Mouse (Mus musculus) MEL (cell line): Measurements from ENCODE around the gene Plekha7. TPM values are rescaled to one million over a fixed set of nuclear protein-coding genes. Genes with fewer than 3 reads are reported as not detected.

Experiments used
- DNase-seq: peaks from one replicate; pipeline ENCODE4 v3.0.0; 2011; ENCODE audit warnings: low read depth, low spot score
- H3K27ac ChIP-seq: 2 replicates; pipeline ENCODE4 v1.5.1; 2012; ENCODE audit warnings: low read depth, mild to moderate bottlenecking, control low read depth, low read length, moderate library complexity; ENCODE audit not compliant: control insufficient read depth
- H3K27me3 ChIP-seq, 2 experiments: fragments of 150-350 bp in 1 of 2; sonication (generic) in 1 of 2; 2 replicates each; pipeline ENCODE4 v1.6.1; 2012; ENCODE audit warnings: low read length in 2 of 2, mild to moderate bottlenecking in 2 of 2, improper control_type of control experiment in 1 of 2, moderate library complexity in 1 of 2; ENCODE audit not compliant: insufficient read depth in 2 of 2, control insufficient read depth in 1 of 2
- H3K36me3 ChIP-seq, 2 experiments: 2 replicates each; pipeline ENCODE4 v1.6.1; 2012 to 2014; ENCODE audit warnings: low read length in 2 of 2, improper control_type of control experiment in 1 of 2, inconsistent platforms in 1 of 2, mild to moderate bottlenecking in 1 of 2; ENCODE audit not compliant: insufficient read depth in 2 of 2, control insufficient read depth in 1 of 2
- H3K4me1 ChIP-seq, 2 experiments: fragments of 150-350 bp in 1 of 2; sonication (generic) in 1 of 2; 2 replicates each; pipeline ENCODE4 v1.6.1; 2012; ENCODE audit warnings: low read length in 2 of 2, improper control_type of control experiment in 1 of 2, mild to moderate bottlenecking in 1 of 2; ENCODE audit not compliant: insufficient read depth in 2 of 2, control insufficient read depth in 1 of 2
- H3K4me3 ChIP-seq, 2 experiments: fragments of 150-350 bp in 1 of 2; sonication (generic) in 1 of 2; 2 replicates each; pipeline ENCODE4 v1.5.1; 2012; ENCODE audit warnings: low read depth in 2 of 2, low read length in 2 of 2, mild to moderate bottlenecking in 2 of 2, moderate library complexity in 2 of 2, control low read depth in 1 of 2, improper control_type of control experiment in 1 of 2; ENCODE audit not compliant: control insufficient read depth in 1 of 2, insufficient read depth in 1 of 2
- H3K79me2 ChIP-seq: 2 replicates; pipeline ENCODE4 v1.6.1; 2012; ENCODE audit warnings: mild to moderate bottlenecking, low read length, moderate library complexity; ENCODE audit not compliant: control insufficient read depth, poor library complexity, insufficient read depth
- H3K9ac ChIP-seq: 2 replicates; pipeline ENCODE4 v1.6.1; 2012; ENCODE audit warnings: low read depth, mild to moderate bottlenecking, control low read depth, low read length, moderate library complexity; ENCODE audit not compliant: control insufficient read depth, poor library complexity, severe bottlenecking
- H3K9me3 ChIP-seq: fragments of 150-350 bp; sonication (generic); replicated peaks from 2 replicates; pipeline ENCODE4 v1.6.1; 2012; ENCODE audit warnings: mild to moderate bottlenecking, low read length, improper control_type of control experiment, moderate library complexity; ENCODE audit not compliant: insufficient read depth
- BHLHE40 ChIP-seq: IDR thresholded peaks from 2 replicates; pipeline ENCODE4 v1.6.1; 2012; ENCODE audit warnings: low read depth, mild to moderate bottlenecking, inconsistent platforms, low read length, improper control_type of control experiment, borderline replicate concordance
- CTCF ChIP-seq, 3 experiments: IDR thresholded peaks in 2 of 3; conservative IDR thresholded peaks in 1 of 3; 2 replicates each; pipeline ENCODE4 v1.5.1; 2011 to 2012; ENCODE audit warnings: low read length in 3 of 3, low read depth in 2 of 3, mild to moderate bottlenecking in 2 of 3, improper control_type of control experiment in 1 of 3, inconsistent platforms in 1 of 3, mixed read lengths in 1 of 3, moderate library complexity in 1 of 3; ENCODE audit not compliant: control insufficient read depth in 1 of 3, insufficient read depth in 1 of 3, poor library complexity in 1 of 3, severe bottlenecking in 1 of 3
- ELF1 ChIP-seq: IDR thresholded peaks from 2 replicates; pipeline ENCODE4 v1.6.1; 2014; ENCODE audit warnings: low read depth, mild to moderate bottlenecking, inconsistent platforms, low read length, improper control_type of control experiment, moderate library complexity
- EP300 ChIP-seq, 2 experiments: IDR thresholded peaks; 2 replicates each; pipeline ENCODE4 v1.6.1; 2011; ENCODE audit warnings: improper control_type of control experiment in 2 of 2, low read length in 2 of 2, low read depth in 1 of 2, mild to moderate bottlenecking in 1 of 2
- ETS1 ChIP-seq: IDR thresholded peaks from 2 replicates; pipeline ENCODE4 v1.6.1; 2012; ENCODE audit warnings: low read depth, mild to moderate bottlenecking, inconsistent platforms, low read length, improper control_type of control experiment, moderate library complexity
- GABPA ChIP-seq: IDR thresholded peaks from 2 replicates; pipeline ENCODE4 v1.6.1; 2012; ENCODE audit warnings: low read depth, mild to moderate bottlenecking, inconsistent platforms, low read length, improper control_type of control experiment, moderate library complexity
- GATA1 ChIP-seq: IDR thresholded peaks from 2 replicates; pipeline ENCODE4 v1.6.1; 2011; ENCODE audit warnings: low read depth, low read length, improper control_type of control experiment
- HCFC1 ChIP-seq: IDR thresholded peaks from 2 replicates; pipeline ENCODE4 v1.6.1; 2012; ENCODE audit warnings: low read depth, mild to moderate bottlenecking, inconsistent platforms, low read length, improper control_type of control experiment, moderate library complexity
- MAFK ChIP-seq: IDR thresholded peaks from 2 replicates; pipeline ENCODE4 v1.6.1; 2011; ENCODE audit warnings: low read depth, mild to moderate bottlenecking, low read length, improper control_type of control experiment, borderline replicate concordance
- MAX ChIP-seq: IDR thresholded peaks from 2 replicates; pipeline ENCODE4 v1.6.1; 2011; ENCODE audit warnings: low read length, improper control_type of control experiment
- MXI1 ChIP-seq: IDR thresholded peaks from 2 replicates; pipeline ENCODE4 v1.6.1; 2011; ENCODE audit warnings: mild to moderate bottlenecking, low read depth, low read length, improper control_type of control experiment
- MYC ChIP-seq: IDR thresholded peaks from 2 replicates; pipeline ENCODE4 v1.6.1; 2011; ENCODE audit warnings: low read depth, mild to moderate bottlenecking, low read length, improper control_type of control experiment, moderate library complexity
- NELFE ChIP-seq: IDR thresholded peaks from 2 replicates; pipeline ENCODE4 v1.6.1; 2011; ENCODE audit warnings: low read depth, low read length, improper control_type of control experiment
- POLR2A ChIP-seq, 2 experiments: IDR thresholded peaks; 2 replicates each; pipeline ENCODE4 v1.6.1; 2011 to 2012; ENCODE audit warnings: low read length in 2 of 2, mild to moderate bottlenecking in 2 of 2, control low read depth in 1 of 2, improper control_type of control experiment in 1 of 2, low read depth in 1 of 2, moderate library complexity in 1 of 2; ENCODE audit not compliant: control insufficient read depth in 1 of 2, insufficient read depth in 1 of 2, poor library complexity in 1 of 2
- POLR2AphosphoS2 ChIP-seq: IDR thresholded peaks from 2 replicates; pipeline ENCODE4 v1.6.1; 2011; ENCODE audit warnings: low read length, improper control_type of control experiment
- POLR2AphosphoS5 ChIP-seq: IDR thresholded peaks from 2 replicates; pipeline ENCODE4 v1.6.1; 2012; ENCODE audit warnings: low read depth, borderline replicate concordance, mild to moderate bottlenecking, inconsistent platforms, low read length, moderate library complexity, mixed read lengths
- RAD21 ChIP-seq: IDR thresholded peaks from 2 replicates; pipeline ENCODE4 v1.6.1; 2011; ENCODE audit warnings: mild to moderate bottlenecking, low read depth, low read length, improper control_type of control experiment
- SIN3A ChIP-seq: IDR thresholded peaks from 2 replicates; pipeline ENCODE4 v1.6.1; 2012; ENCODE audit warnings: low read length, improper control_type of control experiment, inconsistent platforms
- SMC3 ChIP-seq: IDR thresholded peaks from 2 replicates; pipeline ENCODE4 v1.6.1; 2011; ENCODE audit warnings: low read depth, low read length, improper control_type of control experiment
- TAL1 ChIP-seq: IDR thresholded peaks from 2 replicates; pipeline ENCODE4 v1.6.1; 2012; ENCODE audit warnings: mild to moderate bottlenecking, inconsistent platforms, low read length, moderate library complexity, mixed read lengths
- TCF12 ChIP-seq: IDR thresholded peaks from 2 replicates; pipeline ENCODE4 v1.6.1; 2014; ENCODE audit warnings: low read depth, mild to moderate bottlenecking, inconsistent platforms, low read length, improper control_type of control experiment, moderate library complexity
- UBTF ChIP-seq: IDR thresholded peaks from 2 replicates; pipeline ENCODE4 v1.6.1; 2012; ENCODE audit warnings: low read depth, mild to moderate bottlenecking, inconsistent platforms, low read length, improper control_type of control experiment, moderate library complexity, borderline replicate concordance; ENCODE audit not compliant: insufficient read depth
- ZC3H11A ChIP-seq: IDR thresholded peaks from 2 replicates; pipeline ENCODE4 v1.6.1; 2012; ENCODE audit warnings: low read depth, mild to moderate bottlenecking, inconsistent platforms, low read length, improper control_type of control experiment
- ZKSCAN1 ChIP-seq: IDR thresholded peaks from 2 replicates; pipeline ENCODE4 v1.6.1; 2012; ENCODE audit warnings: low read depth, mild to moderate bottlenecking, inconsistent platforms, low read length, improper control_type of control experiment, moderate library complexity
- polyA plus RNA-seq, 2 experiments: library from polyadenylated mRNA; stranded (reverse) in 1 of 2; unstranded in 1 of 2; fragments of >175 nt in 1 of 2; fragments of >200 nt in 1 of 2; gene quantifications; 2 replicates each; pipeline versions ENCODE4 v1.2.1 to v1.2.4; 2012; ENCODE audit warnings: low replicate concordance in 2 of 2, low read depth in 1 of 2; ENCODE audit not compliant: insufficient read length in 2 of 2, insufficient read depth in 1 of 2, missing spikeins in 1 of 2
- total RNA-seq: library from RNA; depleted of rRNA; stranded (reverse); fragments of 300-350 nt; gene quantifications from 2 replicates; pipeline ENCODE4 v1.2.3, GENCODE M21; 2012

The Plekha7 gene
- total and polyA plus RNA-seq, 3 experiments = 4.4 to 14.5 TPM; not detected in 1

GRCm38 (mm10) chr7:116255664-116256063, 52.5 kb downstream of the Plekha7 start:
- Histone ChIP-seq H3K79me2 (no peaks in the 10 kb centered on the region), H3K27me3 (no peaks in the 10 kb centered on the region), H3K9me3 (no peaks in the 10 kb centered on the region), H3K4me3 (no peak overlapping the region), H3K9ac (no peak overlapping the region), H3K36me3 (peaks cover 0 to 4% of the 10 kb centered on the region in 2 experiments; a peak in 1 of 4 replicates), H3K4me1 (peaks cover 2 to 7% of the 10 kb centered on the region in 2 experiments; a peak in 1 of 4 replicates), H3K27ac (no peak overlapping the region)
- no peak for DNase-seq
- TF ChIP-seq SIN3A = no peak
- no peak for TF ChIP-seq RAD21
- TF ChIP-seq NELFE = no peak
- no peak for TF ChIP-seq POLR2AphosphoS5
- TF ChIP-seq MXI1 = no peak
- TF ChIP-seq ZKSCAN1 = no peak
- TF ChIP-seq ETS1 = no peak
- no peak for TF ChIP-seq POLR2AphosphoS2
- no peak for TF ChIP-seq MYC
- TF ChIP-seq MAX = no peak
- no peak for TF ChIP-seq POLR2A (IDR thresholded peaks at IDR 0.05; ENCODE audit: control insufficient read depth in 1 of 2, insufficient read depth in 1 of 2, low read depth in 1 of 2, low read length in 2 of 2, poor library complexity in 1 of 2)
- no peak for TF ChIP-seq HCFC1
- no peak for TF ChIP-seq UBTF
- TF ChIP-seq ELF1 = no peak
- no peak for TF ChIP-seq SMC3

DNA sequence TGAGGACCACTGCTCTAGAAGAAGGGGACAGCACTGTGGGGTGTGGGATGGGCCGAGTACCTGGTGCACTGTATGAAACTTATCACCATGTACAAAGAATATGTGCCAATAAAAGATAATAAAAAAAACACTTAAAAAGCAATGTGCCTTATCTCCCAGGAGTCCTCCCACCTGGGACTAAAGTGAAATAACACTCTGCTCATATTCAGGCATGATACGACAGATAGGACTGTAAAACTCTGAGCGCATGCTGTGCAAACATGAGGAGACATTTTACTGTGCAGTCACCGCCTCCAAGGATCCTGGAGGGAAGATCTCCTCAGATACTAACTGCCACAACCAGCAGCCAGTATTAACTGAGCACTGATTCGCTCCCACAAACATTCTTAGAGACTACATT, 53.5 kb downstream of the Plekha7 start:
- TF ChIP-seq CTCF (IDR thresholded peaks at IDR 0.05 in 2 of 3, conservative IDR thresholded peaks at IDR 0.05 in 1 of 3; ENCODE audit: control insufficient read depth in 1 of 3, insufficient read depth in 1 of 3, low read depth in 2 of 3, low read length in 3 of 3, poor library complexity in 1 of 3, severe bottlenecking in 1 of 3) = no peak
- TF ChIP-seq EP300 (IDR thresholded peaks at IDR 0.05; ENCODE audit: low read depth in 1 of 2, low read length in 2 of 2) = peak; percentile 40 to 65; a peak in 3 of 4 replicates
- no peak for TF ChIP-seq ZC3H11A
- peak; percentile 28; the same call in 1 of the 2 replicates for TF ChIP-seq TAL1
- peak; percentile 67; the same call in 1 of the 2 replicates for TF ChIP-seq TCF12
- no peak for TF ChIP-seq MAFK
- no peak for TF ChIP-seq MYC
- peak; percentile 60 for TF ChIP-seq GATA1
- TF ChIP-seq ETS1 = 0 out of 2 replicates have a peak, but pooled peaks have one; percentile 11
- TF ChIP-seq BHLHE40 = no peak
- no peak for TF ChIP-seq GABPA
- DNase-seq = peak; percentile 48
- Histone ChIP-seq H3K27ac (no peak overlapping the region), H3K4me1 (peaks cover 2 to 7% of the 10 kb centered on the region in 2 experiments; a peak in 1 of 4 replicates), H3K9ac (no peak overlapping the region), H3K79me2 (no peaks in the 10 kb centered on the region), H3K36me3 (peaks cover 0 to 4% of the 10 kb centered on the region in 2 experiments; a peak in 1 of 4 replicates), H3K4me3 (no peak overlapping the region), H3K9me3 (no peaks in the 10 kb centered on the region), H3K27me3 (no peaks in the 10 kb centered on the region)
